Mouse (Mus musculus) embryonic fibroblast, embryonic 13.5 days (primary cell): ENCODE results near the gene Dlg2. TPM values are rescaled to one million over a fixed set of nuclear protein-coding genes. Genes with fewer than 3 reads are reported as not detected.

Experiments
- H3K27ac ChIP-seq: 2 replicates; pipeline ENCODE4 v1.5.1; 2012; ENCODE audit warnings: low read length, control low read depth, inconsistent platforms; ENCODE audit not compliant: insufficient read depth
- H3K4me1 ChIP-seq: 2 replicates; pipeline ENCODE4 v1.6.1; 2011; ENCODE audit warnings: low read length; ENCODE audit not compliant: control insufficient read depth, insufficient read depth
- H3K4me3 ChIP-seq: 2 replicates; pipeline ENCODE4 v1.5.1; 2011; ENCODE audit warnings: mild to moderate bottlenecking, control low read depth, low read length; ENCODE audit not compliant: insufficient read depth
- CTCF ChIP-seq: IDR thresholded peaks from 2 replicates; pipeline ENCODE4 v1.5.1; 2011; ENCODE audit warnings: mild to moderate bottlenecking, control low read depth, low read length, moderate library complexity, borderline replicate concordance; ENCODE audit not compliant: insufficient read depth
- POLR2A ChIP-seq: IDR thresholded peaks from 2 replicates; pipeline ENCODE4 v1.6.1; 2011; ENCODE audit warnings: low read depth, mild to moderate bottlenecking, control low read depth, low read length, moderate library complexity
- polyA plus RNA-seq: library from polyadenylated mRNA; stranded (reverse); fragments of >200 nt; gene quantifications from 2 replicates; pipeline ENCODE4 v1.2.4, GENCODE M21; 2011; ENCODE audit warnings: low read depth; ENCODE audit not compliant: missing spikeins, insufficient read length

The Dlg2 gene
- polyA plus RNA-seq, 1 experiment: 5.2 TPM

GRCm38 (mm10) chr7:91674401-91674800, 1197.9 kb downstream of the Dlg2 start:
- Histone ChIP-seq H3K4me1 (no peaks in the 10 kb centered on the region), H3K27ac (no peak overlapping the region), H3K4me3 (no peak overlapping the region)
- no peak for TF ChIP-seq POLR2A
- no peak for TF ChIP-seq CTCF

GRCm38 (mm10) chr7:91677934-91678333, 1201.5 kb downstream of the Dlg2 start:
- H3K27ac ChIP-seq: no peak overlapping the region
- no peaks in the 10 kb centered on the region for H3K4me1 ChIP-seq
- TF ChIP-seq CTCF: no peak
- no peak for TF ChIP-seq POLR2A
- H3K4me3 ChIP-seq: no peak overlapping the region

GRCm38 (mm10) chr7:91687930-91688329, 1211.5 kb downstream of the Dlg2 start:
- H3K27ac ChIP-seq: no peak overlapping the region
- TF ChIP-seq POLR2A: no peak
- TF ChIP-seq CTCF: no peak
- H3K4me3 ChIP-seq: no peak overlapping the region
- no peaks in the 10 kb centered on the region for H3K4me1 ChIP-seq

- Histone ChIP-seq H3K4me3 (no peak overlapping the region), H3K4me1 (no peaks in the 10 kb centered on the region), H3K27ac (peak overlapping the region; percentile 54; the same call in 1 of the 2 replicates)
- no peak for TF ChIP-seq CTCF
Measured at GRCm38 (mm10) chr7:91689829-91690228, 1213.4 kb downstream of the Dlg2 start.

GRCm38 (mm10) chr7:91709853-91710252, 1233.4 kb downstream of the Dlg2 start:
- no peak overlapping the region for H3K27ac ChIP-seq
- no peaks in the 10 kb centered on the region for H3K4me1 ChIP-seq
- TF ChIP-seq CTCF (no peak), POLR2A (no peak)
- no peak overlapping the region for H3K4me3 ChIP-seq

GRCm38 (mm10) chr7:91711184-91711583, 1234.7 kb downstream of the Dlg2 start:
- Histone ChIP-seq H3K4me3 (no peak overlapping the region), H3K27ac (no peak overlapping the region), H3K4me1 (peaks cover 7% of the 10 kb centered on the region)
- TF ChIP-seq CTCF: no peak

GRCm38 (mm10) chr7:91715776-91716175, 1239.3 kb downstream of the Dlg2 start:
- no peak overlapping the region for H3K4me3 ChIP-seq
- TF ChIP-seq POLR2A: no peak
- TF ChIP-seq CTCF: no peak

GRCm38 (mm10) chr7:91716696-91717095, 1240.2 kb downstream of the Dlg2 start:
- H3K4me1 ChIP-seq: peaks cover 7% of the 10 kb centered on the region
- TF ChIP-seq POLR2A (no peak), CTCF (no peak)
- no peak overlapping the region for H3K4me3 ChIP-seq
- no peak overlapping the region for H3K27ac ChIP-seq

More at GRCm38 (mm10) chr7:91715776-91716175, 1239.3 kb downstream of the Dlg2 start:
- Histone ChIP-seq H3K27ac (peak overlapping the region; percentile 54), H3K4me1 (peaks cover 7% of the 10 kb centered on the region)

GRCm38 (mm10) chr7:91720318-91720717, 1243.8 kb downstream of the Dlg2 start:
- no peak overlapping the region for H3K27ac ChIP-seq
- no peak overlapping the region for H3K4me3 ChIP-seq
- peaks cover 7% of the 10 kb centered on the region for H3K4me1 ChIP-seq
- TF ChIP-seq POLR2A (no peak), CTCF (no peak)

GRCm38 (mm10) chr7:91724397-91724796, 1247.9 kb downstream of the Dlg2 start:
- TF ChIP-seq CTCF (no peak), POLR2A (no peak)
- no peak overlapping the region for H3K4me3 ChIP-seq
- H3K27ac ChIP-seq: no peak overlapping the region
- H3K4me1 ChIP-seq: no peaks in the 10 kb centered on the region

- no peak overlapping the region for H3K27ac ChIP-seq
- no peak for TF ChIP-seq POLR2A
- no peak for TF ChIP-seq CTCF
- no peaks in the 10 kb centered on the region for H3K4me1 ChIP-seq
- H3K4me3 ChIP-seq: no peak overlapping the region
Measured at GRCm38 (mm10) chr7:91740748-91741147, 1264.3 kb downstream of the Dlg2 start.
